Mouse (Mus musculus) midbrain, embryonic 10.5 days (tissue): ENCODE data around the gene Rsph9. TPM values are rescaled to one million over a fixed set of nuclear protein-coding genes. Genes with fewer than 3 reads are reported as not detected.

Experiments used
- DNase-seq: peaks from one replicate; pipeline ENCODE4 v3.0.0-alpha.2; 2017; ENCODE audit warnings: low spot score
- H3K27ac ChIP-seq: fragments of 300-500 bp; sonication (generic); replicated peaks from 2 replicates; pipeline ENCODE4 v1.5.1; 2016; ENCODE audit warnings: mild to moderate bottlenecking
- H3K27me3 ChIP-seq: fragments of 300-500 bp; sonication (generic); 2 replicates; pipeline ENCODE4 v1.6.1; 2016; ENCODE audit warnings: low read depth, mild to moderate bottlenecking; ENCODE audit not compliant: poor library complexity, severe bottlenecking
- H3K36me3 ChIP-seq: fragments of 300-500 bp; sonication (generic); 2 replicates; pipeline ENCODE4 v1.6.1; 2016; ENCODE audit warnings: mild to moderate bottlenecking, moderate library complexity
- H3K4me1 ChIP-seq: fragments of 300-500 bp; sonication (generic); 2 replicates; pipeline ENCODE4 v1.6.1; 2016
- H3K4me3 ChIP-seq: fragments of 300-500 bp; sonication (generic); 2 replicates; pipeline ENCODE4 v1.5.1; 2016; ENCODE audit warnings: mild to moderate bottlenecking, moderate library complexity
- H3K9me3 ChIP-seq: fragments of 300-500 bp; sonication (generic); replicated peaks from 2 replicates; pipeline ENCODE4 v1.6.1; 2016; ENCODE audit warnings: mild to moderate bottlenecking
- WGBS: fragments of 180-500 bp; shearing (Covaris S2); methylation state at CpG from one replicate; pipeline ENCODE4 v1.1.7; 2016; 5-methylcytosine and 5-hydroxymethylcytosine counted together
- polyA plus RNA-seq: library from polyadenylated mRNA; unstranded; fragments of >200 nt; fragmentation: Nextera tagmentation; extraction: Ambion mirVana; gene quantifications from 2 replicates; pipeline ENCODE4 v1.2.1, GENCODE M21; 2016

The Rsph9 gene
- polyA plus RNA-seq, 1 experiment from 2014 or later, result 11.7 TPM

DNA sequence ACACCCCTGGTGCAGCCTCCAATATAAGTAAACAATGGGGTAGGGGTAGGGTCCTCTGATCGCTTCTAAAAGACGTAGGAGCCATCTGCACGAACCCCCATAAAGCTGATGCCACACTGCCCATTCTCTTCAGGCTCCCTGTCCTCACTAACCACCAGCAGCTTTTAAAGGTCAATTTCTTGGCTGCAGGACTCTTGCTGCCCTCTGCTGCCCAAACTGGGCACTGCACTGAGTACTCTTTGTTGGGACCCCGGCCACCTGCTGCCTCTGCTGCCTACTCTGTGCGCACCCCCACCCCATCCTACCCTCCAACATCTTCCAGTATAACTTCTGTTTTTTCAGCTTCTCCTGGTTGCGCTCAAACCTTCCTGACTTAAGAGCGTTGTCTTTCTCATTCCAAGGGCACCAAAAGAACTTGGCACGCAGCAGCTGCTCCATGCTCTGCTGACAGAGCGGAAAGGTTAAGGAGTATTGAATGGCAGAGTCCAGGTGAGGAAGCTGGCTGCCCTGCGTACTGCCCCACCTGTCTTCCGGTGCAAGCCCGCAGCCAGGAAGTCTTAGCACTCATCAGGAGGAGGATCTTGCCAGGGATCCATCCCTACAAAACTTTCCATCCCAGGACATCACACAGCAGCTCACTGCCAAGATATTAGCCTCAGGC, 11.8 kb downstream of the Rsph9 start:
- Histone ChIP-seq H3K4me1 (0 out of 2 replicates have a peak, but pooled peaks cover 6% of the 10 kb centered on the region), H3K9me3 (0 out of 2 replicates have a peak, but pooled peaks cover 3% of the 10 kb centered on the region), H3K4me3 (no peak overlapping the region), H3K27me3 (no peaks in the 10 kb centered on the region), H3K27ac (no peak overlapping the region; the same call in 1 of the 2 replicates), H3K36me3 (peaks cover 37% of the 10 kb centered on the region)
- DNase-seq, result peak; percentile 81
- 15% methylated on average over 12 of the region's 12 CpGs for WGBS

DNA sequence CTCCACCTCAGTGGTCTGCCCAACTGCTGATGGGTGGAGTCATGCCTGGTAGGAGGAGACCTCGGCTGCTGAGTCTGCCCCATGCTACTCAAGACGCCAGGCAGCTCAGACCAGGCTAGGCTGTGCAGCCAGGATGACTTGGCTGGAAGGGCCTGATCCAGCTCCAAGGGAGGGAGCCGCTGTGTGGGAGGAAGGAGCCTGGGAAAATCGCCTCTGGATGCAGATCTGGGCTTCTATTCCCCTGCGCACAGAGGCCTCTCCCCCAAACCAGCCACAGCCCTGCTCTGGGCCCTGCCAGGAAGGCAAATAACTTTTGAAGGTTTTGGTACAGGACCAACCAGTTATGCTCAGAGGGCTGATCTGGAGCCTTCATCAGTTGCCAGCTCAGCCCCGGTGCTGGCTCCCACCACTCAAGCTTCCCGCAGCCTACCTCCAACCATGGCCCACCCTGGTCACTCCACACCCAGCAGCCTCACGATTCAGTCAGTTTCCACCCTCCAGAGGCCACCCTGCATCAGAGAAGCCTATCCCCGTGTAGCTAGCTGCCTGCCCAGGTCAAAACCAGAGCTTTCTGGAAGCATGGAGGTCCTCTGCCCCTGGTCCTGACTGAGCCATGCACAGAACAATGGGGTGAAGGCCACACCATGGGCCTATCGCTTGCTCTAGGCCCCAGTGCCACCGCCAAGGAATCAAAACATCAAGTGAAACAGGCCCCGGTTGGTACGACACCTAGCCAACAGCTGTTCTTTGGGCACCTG, 14.1 kb downstream of the Rsph9 start:
- 0 out of 2 replicates have a peak, but pooled peaks cover 6% of the 10 kb centered on the region for H3K4me1 ChIP-seq
- 81% methylated on average over 13 of the region's 13 CpGs for WGBS
- no peak for DNase-seq
- H3K27ac ChIP-seq, result no peak overlapping the region
- H3K27me3 ChIP-seq, result no peaks in the 10 kb centered on the region
- H3K36me3 ChIP-seq, result peaks cover 54% of the 10 kb centered on the region
- no peaks in the 10 kb centered on the region for H3K9me3 ChIP-seq
- no peak overlapping the region for H3K4me3 ChIP-seq

DNA sequence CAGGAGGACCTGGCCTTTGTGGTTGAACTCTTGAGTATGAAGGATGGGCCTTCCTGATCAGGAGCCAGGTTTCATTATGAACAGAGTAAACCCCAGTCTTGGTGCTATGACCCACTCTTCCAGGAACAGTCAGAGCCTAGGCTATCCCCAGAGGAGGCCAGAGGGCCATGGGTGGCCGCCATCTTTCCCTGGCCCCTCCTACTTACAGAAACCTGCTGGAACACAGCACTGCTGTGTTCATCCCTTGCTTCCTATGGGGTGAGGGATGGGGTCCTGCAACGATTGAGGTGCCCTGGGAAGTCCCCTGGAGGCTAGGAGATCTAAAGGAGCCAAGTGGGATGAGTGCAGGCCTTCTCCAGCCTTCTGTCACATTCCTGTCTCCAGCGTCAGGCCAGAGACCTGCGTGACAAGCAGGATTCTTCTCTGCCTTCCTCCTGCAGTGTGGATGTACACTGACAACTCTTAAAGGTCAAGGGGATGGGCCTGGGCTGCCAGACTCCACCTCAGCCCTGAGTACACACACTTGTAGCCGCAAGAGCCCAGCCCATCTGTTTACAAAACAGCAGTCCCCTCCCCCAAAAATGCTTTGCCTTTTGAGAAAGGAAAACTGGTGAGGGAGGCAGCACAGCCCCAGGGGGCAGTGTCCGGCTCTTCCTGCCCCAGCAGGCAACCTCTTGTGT, 16.1 kb downstream of the Rsph9 start:
- WGBS, result 90% methylated on average over 6 of the region's 6 CpGs
- no peak overlapping the region for H3K27ac ChIP-seq
- no peak overlapping the region for H3K4me3 ChIP-seq
- H3K4me1 ChIP-seq, result 0 out of 2 replicates have a peak, but pooled peaks cover 6% of the 10 kb centered on the region
- peaks cover 74% of the 10 kb centered on the region for H3K36me3 ChIP-seq
- DNase-seq, result no peak
- no peaks in the 10 kb centered on the region for H3K27me3 ChIP-seq
- no peaks in the 10 kb centered on the region for H3K9me3 ChIP-seq

DNA sequence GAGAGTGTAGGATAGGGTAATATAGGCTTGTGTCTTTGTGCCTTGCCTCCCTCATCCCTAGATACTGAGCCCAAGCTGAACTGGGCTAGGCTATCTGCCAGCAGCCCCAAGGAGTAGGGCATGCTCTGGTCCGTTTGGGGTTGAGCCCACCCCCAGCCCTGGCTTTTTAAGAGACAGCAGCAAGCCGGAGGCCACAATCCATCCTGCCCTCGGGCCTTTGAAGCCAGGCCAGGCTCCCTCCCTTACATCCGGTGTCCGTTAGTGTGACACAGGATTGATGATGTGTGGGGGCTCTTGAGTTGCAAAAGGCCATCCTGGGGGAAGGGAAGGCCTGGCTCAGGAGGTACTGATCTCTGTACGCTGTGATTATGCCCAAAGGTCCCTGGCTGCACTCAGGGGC, 17.4 kb downstream of the Rsph9 start:
- no peak overlapping the region for H3K4me3 ChIP-seq
- WGBS, result 85% methylated on average over 6 of the region's 6 CpGs
- peaks cover 87% of the 10 kb centered on the region for H3K36me3 ChIP-seq
- no peak for DNase-seq
- H3K9me3 ChIP-seq, result no peaks in the 10 kb centered on the region
- H3K27me3 ChIP-seq, result no peaks in the 10 kb centered on the region
- H3K4me1 ChIP-seq, result no peaks in the 10 kb centered on the region
- H3K27ac ChIP-seq, result no peak overlapping the region

DNA sequence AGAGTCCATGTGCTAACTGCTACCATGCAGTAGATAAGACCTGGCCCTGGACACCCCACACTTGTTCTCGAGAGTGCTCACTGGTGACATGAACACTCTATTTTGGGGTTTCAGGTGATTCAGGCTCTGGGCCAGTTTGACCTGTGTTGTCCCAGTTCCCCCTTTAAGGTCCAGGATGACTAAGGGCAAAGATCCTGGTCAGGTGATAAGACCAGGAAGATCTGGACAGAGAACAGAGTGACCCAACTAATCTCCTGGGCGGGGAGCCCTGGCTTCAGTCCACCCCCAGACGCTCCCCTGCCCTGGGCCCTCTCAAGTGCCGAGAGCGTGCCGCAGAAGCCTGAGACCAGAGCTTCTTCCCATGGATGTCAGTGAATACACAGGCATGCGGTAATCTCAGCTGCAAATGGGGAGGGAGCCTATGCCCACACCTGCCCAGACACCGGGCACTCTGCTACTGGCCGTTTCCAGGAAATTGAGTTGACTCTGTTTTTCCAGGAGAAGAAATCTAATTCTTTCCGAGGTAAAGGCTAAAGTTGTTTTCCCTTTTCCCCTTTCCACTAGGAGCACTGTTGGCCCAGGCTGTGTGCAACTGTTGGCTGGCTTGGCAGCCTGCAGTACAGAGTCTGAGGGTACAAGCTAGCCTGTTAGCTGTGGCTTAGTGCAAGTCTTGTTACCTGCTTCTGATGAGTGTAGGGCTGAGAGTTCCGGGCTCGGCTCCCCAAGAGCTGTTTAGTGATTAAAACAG, 19.9 kb downstream of the Rsph9 start:
- H3K4me3 ChIP-seq, result no peak overlapping the region
- no peaks in the 10 kb centered on the region for H3K4me1 ChIP-seq
- H3K27me3 ChIP-seq, result no peaks in the 10 kb centered on the region
- H3K36me3 ChIP-seq, result peaks cover 90% of the 10 kb centered on the region
- WGBS, result 94% methylated on average over 12 of the region's 12 CpGs
- no peak overlapping the region for H3K27ac ChIP-seq
- H3K9me3 ChIP-seq, result no peaks in the 10 kb centered on the region
- no peak for DNase-seq

DNA sequence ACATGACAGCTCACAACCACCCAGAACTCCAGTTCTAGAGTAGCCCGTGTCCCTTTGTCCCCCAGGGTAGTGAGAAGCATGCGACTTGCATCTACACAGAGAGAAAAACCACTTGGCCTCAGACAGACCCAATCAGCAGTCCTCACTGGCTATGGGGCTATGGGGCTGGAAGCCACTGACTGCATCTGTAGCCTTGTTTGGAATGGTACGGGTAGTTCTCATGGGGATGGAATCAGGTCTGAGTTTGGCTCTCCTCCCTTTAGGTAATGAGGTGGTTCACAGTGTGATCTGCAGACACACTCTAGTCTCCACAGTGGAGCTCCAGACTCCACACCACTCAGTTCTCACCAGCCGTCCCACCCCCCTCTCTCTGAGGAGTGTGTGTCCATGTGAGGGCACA, 20.7 kb downstream of the Rsph9 start:
- DNase-seq, result no peak
- WGBS, result 96% methylated on average over 4 of the region's 4 CpGs

DNA sequence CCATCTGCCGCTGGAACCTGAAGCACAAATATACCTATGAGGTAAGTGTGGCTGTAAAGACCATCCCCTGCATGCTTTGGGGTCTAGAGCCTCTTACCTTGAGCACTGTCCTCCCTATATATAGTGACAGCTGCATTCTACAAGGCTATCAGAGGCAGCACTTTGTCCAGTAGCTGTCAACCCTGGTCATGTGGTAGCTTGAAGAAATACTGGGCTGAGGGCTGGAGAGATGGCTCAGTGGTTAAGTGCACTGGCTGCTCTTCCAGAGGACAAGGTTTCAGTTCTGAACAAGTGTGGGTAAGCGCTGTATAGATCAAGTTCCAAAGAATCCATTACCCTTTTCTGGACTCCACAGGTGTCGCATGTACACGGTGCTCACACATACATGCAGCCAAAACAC, 21.2 kb downstream of the Rsph9 start:
- 94% methylated on average over 4 of the region's 4 CpGs for WGBS
- Histone ChIP-seq H3K9me3 (no peaks in the 10 kb centered on the region), H3K27me3 (no peaks in the 10 kb centered on the region), H3K27ac (no peak overlapping the region), H3K36me3 (peaks cover 90% of the 10 kb centered on the region), H3K4me1 (no peaks in the 10 kb centered on the region), H3K4me3 (no peak overlapping the region)
- no peak for DNase-seq

More for the DNA sequence above, 20.7 kb downstream of the Rsph9 start:
- H3K4me1 ChIP-seq, result no peaks in the 10 kb centered on the region
- peaks cover 90% of the 10 kb centered on the region for H3K36me3 ChIP-seq
- H3K27me3 ChIP-seq, result no peaks in the 10 kb centered on the region
- H3K4me3 ChIP-seq, result no peak overlapping the region
- no peak overlapping the region for H3K27ac ChIP-seq
- no peaks in the 10 kb centered on the region for H3K9me3 ChIP-seq

DNA sequence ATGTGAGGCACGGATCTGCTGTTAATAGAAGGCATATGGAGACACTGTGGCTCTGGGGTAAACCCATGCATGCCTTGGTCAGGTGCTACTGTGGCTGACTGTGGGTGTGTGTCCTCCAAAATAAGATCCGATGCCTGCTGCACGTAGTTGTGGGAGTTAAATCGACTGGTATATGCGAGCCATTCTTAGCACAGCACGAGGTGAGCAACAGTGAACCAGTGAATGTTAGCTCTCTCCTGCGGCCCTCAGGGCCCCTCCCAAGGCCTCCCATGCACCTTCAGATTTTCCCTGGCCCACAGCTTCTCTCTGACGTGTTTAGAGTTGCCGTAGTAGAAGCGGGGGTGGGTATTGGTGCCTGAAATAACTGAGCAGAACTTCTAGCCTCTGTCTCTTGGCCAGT, 24.4 kb downstream of the Rsph9 start:
- peaks cover 81% of the 10 kb centered on the region for H3K36me3 ChIP-seq
- no peak overlapping the region for H3K27ac ChIP-seq
- 91% methylated on average over 10 of the region's 10 CpGs for WGBS
- no peaks in the 10 kb centered on the region for H3K27me3 ChIP-seq
- no peak for DNase-seq
- H3K4me3 ChIP-seq, result no peak overlapping the region
- no peaks in the 10 kb centered on the region for H3K9me3 ChIP-seq
- no peaks in the 10 kb centered on the region for H3K4me1 ChIP-seq

DNA sequence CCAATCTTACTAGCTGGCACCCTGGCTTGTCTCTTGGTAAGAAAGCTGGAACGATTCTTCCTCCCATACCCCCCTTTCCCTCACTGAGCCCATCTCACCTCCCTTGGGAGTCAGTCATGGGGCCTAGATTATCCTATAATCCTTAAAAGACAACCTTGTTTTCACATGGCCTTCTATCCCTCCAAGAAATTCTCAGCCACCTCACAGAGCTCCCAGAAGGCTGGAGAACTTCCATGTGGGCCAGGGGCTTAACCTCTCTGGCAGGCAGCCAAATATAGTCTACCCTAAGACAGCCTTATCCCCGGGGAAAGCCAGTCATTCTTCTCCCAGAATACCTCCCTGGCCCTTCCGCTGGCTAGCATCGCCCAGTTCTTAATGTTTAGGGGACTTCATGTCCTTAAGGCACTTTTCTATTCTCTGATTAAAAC, 25.6 kb downstream of the Rsph9 start:
- Histone ChIP-seq H3K27ac (no peak overlapping the region), H3K27me3 (no peaks in the 10 kb centered on the region), H3K36me3 (peaks cover 79% of the 10 kb centered on the region), H3K9me3 (no peaks in the 10 kb centered on the region), H3K4me3 (no peak overlapping the region), H3K4me1 (no peaks in the 10 kb centered on the region)
- no peak for DNase-seq
- 93% methylated on average over 4 of the region's 4 CpGs for WGBS

DNA sequence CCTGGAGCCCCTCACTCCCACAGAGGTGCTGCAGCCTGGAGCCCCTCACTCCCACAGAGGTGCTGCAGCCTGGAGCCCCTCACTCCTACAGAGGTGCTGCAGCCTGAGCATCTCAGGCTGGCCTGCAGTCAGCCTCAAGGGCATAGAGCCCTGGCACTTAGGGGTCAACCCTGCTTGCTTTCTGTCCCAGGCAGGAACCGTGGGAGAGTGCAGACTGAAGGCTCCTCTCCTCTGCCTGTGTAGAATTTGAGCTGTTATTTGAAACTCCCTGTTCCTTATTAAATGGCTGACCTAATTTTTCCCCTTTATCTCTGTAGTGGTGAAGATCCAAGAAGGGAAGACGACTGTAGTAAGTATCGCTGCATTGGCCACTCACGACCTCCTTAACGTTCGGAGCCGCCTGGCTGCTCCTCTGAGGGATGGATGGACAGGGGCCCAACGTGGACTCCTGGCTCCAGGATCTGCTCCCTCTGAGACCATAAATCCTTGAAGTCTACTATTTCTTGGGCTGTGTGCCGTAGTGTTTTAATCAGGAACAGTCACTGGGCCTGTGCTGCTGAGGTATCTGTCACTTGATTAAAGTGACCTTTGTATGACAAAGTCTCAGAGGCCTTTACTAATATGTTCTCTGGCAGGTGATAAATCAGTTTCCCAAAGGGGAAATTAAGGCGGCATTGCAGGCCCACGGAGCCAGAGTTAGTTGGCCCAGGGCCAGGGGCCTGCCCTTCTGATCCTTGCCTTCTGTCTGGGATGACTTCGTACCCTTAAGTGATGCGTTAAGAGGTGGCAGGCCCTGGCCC, 26.2 kb downstream of the Rsph9 start:
- DNase-seq, result no peak
- Histone ChIP-seq H3K4me1 (no peaks in the 10 kb centered on the region), H3K4me3 (no peak overlapping the region), H3K27ac (no peak overlapping the region), H3K9me3 (no peaks in the 10 kb centered on the region), H3K36me3 (peaks cover 73% of the 10 kb centered on the region), H3K27me3 (no peaks in the 10 kb centered on the region)
- WGBS, result 90% methylated on average over 13 of the region's 13 CpGs

DNA sequence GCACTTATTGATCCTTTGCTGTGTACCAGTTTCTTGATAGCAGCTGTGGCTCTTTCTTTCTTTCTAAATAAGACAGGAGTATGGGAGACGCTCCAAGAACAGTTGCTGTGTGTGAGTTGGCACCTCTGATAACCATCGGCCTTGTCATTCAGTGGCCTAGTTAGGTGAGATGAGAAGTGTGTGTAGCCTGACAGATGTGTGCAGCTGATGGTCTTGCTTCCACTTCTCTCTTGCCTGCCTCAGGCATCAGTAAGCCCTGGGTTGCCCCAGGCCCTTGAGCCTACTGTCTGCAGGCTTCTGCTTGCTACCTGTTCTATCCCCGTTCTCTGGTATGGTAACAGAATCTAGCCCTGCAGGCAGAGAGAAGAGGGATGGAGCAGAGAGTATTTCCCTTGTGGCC, 27.1 kb downstream of the Rsph9 start:
- no peak for DNase-seq
- peaks cover 64% of the 10 kb centered on the region for H3K36me3 ChIP-seq
- peaks cover 7% of the 10 kb centered on the region for H3K4me1 ChIP-seq
- H3K27ac ChIP-seq, result no peak overlapping the region
- WGBS, result 85% methylated on average over 3 of the region's 3 CpGs
- H3K9me3 ChIP-seq, result no peaks in the 10 kb centered on the region
- no peaks in the 10 kb centered on the region for H3K27me3 ChIP-seq
- H3K4me3 ChIP-seq, result no peak overlapping the region

DNA sequence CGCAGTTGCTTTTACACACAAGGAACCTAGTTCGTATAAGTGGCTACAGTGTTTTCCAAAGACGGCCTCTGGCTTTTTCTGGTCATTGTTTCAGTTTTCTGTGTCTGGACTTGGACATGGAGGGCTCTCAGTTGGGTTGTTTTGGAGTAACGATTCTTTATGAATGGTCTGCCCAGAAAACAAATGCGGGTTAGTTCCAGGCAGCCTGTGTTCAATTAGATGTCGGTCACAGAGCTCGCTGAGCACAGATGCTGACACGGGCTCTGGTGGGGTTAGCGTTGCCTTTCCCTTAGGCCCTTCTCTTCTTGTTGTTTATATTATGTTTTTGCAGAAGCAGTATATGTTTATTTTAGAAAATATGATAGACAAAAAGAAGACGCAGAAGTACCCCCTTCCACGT, 27.9 kb downstream of the Rsph9 start:
- H3K36me3 ChIP-seq, result peaks cover 61% of the 10 kb centered on the region
- H3K4me1 ChIP-seq, result peaks cover 13% of the 10 kb centered on the region
- no peak overlapping the region for H3K4me3 ChIP-seq
- WGBS, result 90% methylated on average over 11 of the region's 11 CpGs
- H3K27ac ChIP-seq, result no peak overlapping the region
- H3K9me3 ChIP-seq, result no peaks in the 10 kb centered on the region
- no peak for DNase-seq
- no peaks in the 10 kb centered on the region for H3K27me3 ChIP-seq
